Mouse (Mus musculus) ES-E14 (cell line): ENCODE measurements at regions not wholly inside any gene's neighbourhood (a gene's known extent, or its start where the extent isn't known, plus 50 kb on each side); places are given as distances from the start of the nearest gene placed in this dataset.

ENCODE experiments used
- MAFK ChIP-seq: IDR thresholded peaks from 2 replicates; pipeline ENCODE4 v1.6.1; 2014; ENCODE audit warnings: mild to moderate bottlenecking, low read depth, low read length, inconsistent platforms; ENCODE audit not compliant: insufficient read depth
- ZNF384 ChIP-seq: IDR thresholded peaks from 2 replicates; pipeline ENCODE4 v1.6.1; 2012; ENCODE audit warnings: low read depth, low read length, inconsistent platforms

- no peak for TF ChIP-seq ZNF384
- TF ChIP-seq MAFK = no peak
Observed at GRCm38 (mm10) chr14:98730375-98730774, 263.7 kb downstream of the Rpl36a-ps1 start.
